Mouse (Mus musculus) cerebellum, adult 9-10 months (tissue): Measurements from ENCODE around the gene Actl11.

Experiments
- DNase-seq: peaks from one replicate; pipeline ENCODE4 v3.0.0; 2022

The Actl11 gene

GRCm38 (mm10) chr9:107923021-107923420 lies 5.2 kb upstream of the Actl11 start:
- DNase-seq = no peak

- DNase-seq = no peak
Measured at GRCm38 (mm10) chr9:107923956-107924355, 4.3 kb upstream of the Actl11 start.

GRCm38 (mm10) chr9:107925251-107925650 lies 3.0 kb upstream of the Actl11 start:
- DNase-seq = no peak

GRCm38 (mm10) chr9:107926920-107927420 lies 1.3 kb upstream of the Actl11 start:
- DNase-seq = no peak

- no peak for DNase-seq
Measured at GRCm38 (mm10) chr9:107927749-107928148, 520 bp upstream of the Actl11 start.

GRCm38 (mm10) chr9:107932221-107932620 lies 4.0 kb downstream of the Actl11 start:
- no peak for DNase-seq

GRCm38 (mm10) chr9:107934146-107934545 lies 5.9 kb downstream of the Actl11 start:
- no peak for DNase-seq

- DNase-seq = no peak
Measured at GRCm38 (mm10) chr9:107935374-107935773, 7.1 kb downstream of the Actl11 start, which contains the start of gene Camkv. TSS of gene Camkv (plus strand) at chr9:107935674.

- DNase-seq = no peak
Measured at GRCm38 (mm10) chr9:107935790-107936214, 7.5 kb downstream of the Actl11 start.

- DNase-seq = no peak
Measured at GRCm38 (mm10) chr9:107936215-107936822, 8.1 kb downstream of the Actl11 start.

GRCm38 (mm10) chr9:107936831-107937230 lies 8.6 kb downstream of the Actl11 start:
- no peak for DNase-seq

GRCm38 (mm10) chr9:107947241-107948194 lies 19.2 kb downstream of the Actl11 start:
- DNase-seq = peak; percentile 65

GRCm38 (mm10) chr9:107949184-107949921 lies 21.1 kb downstream of the Actl11 start:
- DNase-seq = no peak

GRCm38 (mm10) chr9:107949922-107950235 lies 21.6 kb downstream of the Actl11 start, which contains the start of gene Traip:
TSS of gene Traip (plus strand) at chr9:107950136.
- DNase-seq = no peak

- peak; percentile 90 for DNase-seq
Measured at GRCm38 (mm10) chr9:107950460-107951355, 22.4 kb downstream of the Actl11 start.

GRCm38 (mm10) chr9:107955613-107956289 lies 27.5 kb downstream of the Actl11 start:
- no peak for DNase-seq

- no peak for DNase-seq
Measured at GRCm38 (mm10) chr9:107957141-107957540, 28.9 kb downstream of the Actl11 start.

GRCm38 (mm10) chr9:107959896-107960295 lies 31.6 kb downstream of the Actl11 start:
- no peak for DNase-seq

- DNase-seq = no peak
Measured at GRCm38 (mm10) chr9:107960928-107961327, 32.7 kb downstream of the Actl11 start.

- DNase-seq = no peak
Measured at GRCm38 (mm10) chr9:107961351-107961762, 33.1 kb downstream of the Actl11 start.

GRCm38 (mm10) chr9:107961881-107962280 lies 33.6 kb downstream of the Actl11 start:
- no peak for DNase-seq
